Mouse (Mus musculus): Measurements from ENCODE around the gene Gm5150. TPM values are rescaled to one million over a fixed set of nuclear protein-coding genes. Genes with fewer than 3 reads are reported as not detected.
"Not testable (repeated sequence)": the region's sequence is repeated elsewhere in the genome, so short reads cannot be mapped to it uniquely, and the experiment has no call there.

Gm5150 gene
- polyA plus RNA-seq (2015; fragmentation: Nextera tagmentation; extraction: Ambion mirVana) = 1.9 and 2.0 TPM in 2 replicates

- Histone ChIP-seq H3K4me1 (ENCODE audit: insufficient read depth, low read depth, low read length) (no peaks in the 10 kb centered on the region), H3K9ac (replicated peaks; ENCODE audit: low read depth) (no peak within 1 kb of the TSS), H3K27ac (ENCODE audit: low read length) (no peak within 1 kb of the TSS), H3K9me3 (ENCODE audit: low read length) (no peaks in the 10 kb centered on the region), H3K4me3 (ENCODE audit: low read depth, low read length) (no peak within 1 kb of the TSS), H3K36me3 (ENCODE audit: insufficient read depth, low read length) (no peaks in the 10 kb centered on the region), H3K4me2 (replicated peaks; ENCODE audit: low read depth, low read length) (no peak within 1 kb of the TSS), H3K27me3 (replicated peaks; ENCODE audit: insufficient read depth, low read length) (no peaks in the 10 kb centered on the region)
- peak; percentile 35 for DNase-seq (ENCODE audit: low spot score)
- no peak for ATAC-seq
- TF ChIP-seq CTCF (IDR thresholded peaks at IDR 0.05) (no peak), EP300 (IDR thresholded peaks at IDR 0.05) (no peak)
- 83% methylated on average over 2 of the region's 2 CpGs for WGBS
These were observed at the start of gene Gm5150 for GRCm38 (mm10) chr3:16006215-16006614. TSS of gene Gm5150 (minus strand) at chr3:16006437.

GRCm38 (mm10) chr3:16051736-16052135, 45.5 kb upstream of the Gm5150 start:
- not testable (repeated sequence) for H3K9me3 ChIP-seq (ENCODE audit: low read length)

GRCm38 (mm10) chr3:16047288-16047687, 41.1 kb upstream of the Gm5150 start:
- TF ChIP-seq EP300 (IDR thresholded peaks at IDR 0.05) (no peak), CTCF (IDR thresholded peaks at IDR 0.05) (no peak)
- H3K27ac ChIP-seq (ENCODE audit: low read length) = no peak overlapping the region
- H3K27me3 ChIP-seq (replicated peaks; ENCODE audit: insufficient read depth, low read length) = no peaks in the 10 kb centered on the region
- no peak for ATAC-seq
- no peaks in the 10 kb centered on the region for H3K9me3 ChIP-seq (ENCODE audit: low read length)
- no peak overlapping the region for H3K9ac ChIP-seq (replicated peaks; ENCODE audit: low read depth)
- DNase-seq (ENCODE audit: low spot score) = no peak
- WGBS = 49% methylated on average over 4 of the region's 4 CpGs
- no peak overlapping the region for H3K4me3 ChIP-seq (ENCODE audit: low read depth, low read length)
- no peaks in the 10 kb centered on the region for H3K36me3 ChIP-seq (ENCODE audit: insufficient read depth, low read length)
- H3K4me1 ChIP-seq (ENCODE audit: insufficient read depth, low read depth, low read length) = no peaks in the 10 kb centered on the region
- H3K4me2 ChIP-seq (replicated peaks; ENCODE audit: low read depth, low read length) = no peak overlapping the region

More at GRCm38 (mm10) chr3:16051736-16052135, 45.5 kb upstream of the Gm5150 start:
- WGBS = 78% methylated on average over 20 of the region's 20 CpGs
- not testable (repeated sequence) for H3K27me3 ChIP-seq (replicated peaks; ENCODE audit: insufficient read depth, low read length); H3K4me1 ChIP-seq (ENCODE audit: insufficient read depth, low read depth, low read length); H3K36me3 ChIP-seq (ENCODE audit: insufficient read depth, low read length); DNase-seq (ENCODE audit: low spot score); H3K9ac ChIP-seq (replicated peaks; ENCODE audit: low read depth); ATAC-seq; H3K27ac ChIP-seq (ENCODE audit: low read length); H3K4me2 ChIP-seq (replicated peaks; ENCODE audit: low read depth, low read length); H3K4me3 ChIP-seq (ENCODE audit: low read depth, low read length)

- no peak for TF ChIP-seq EP300 (IDR thresholded peaks at IDR 0.05)
- TF ChIP-seq CTCF (IDR thresholded peaks at IDR 0.05) = peak; percentile 58
- no peak for DNase-seq (ENCODE audit: low spot score)
- ATAC-seq = no peak
- Histone ChIP-seq H3K27me3 (replicated peaks; ENCODE audit: insufficient read depth, low read length) (no peaks in the 10 kb centered on the region), H3K27ac (ENCODE audit: low read length) (no peak overlapping the region), H3K4me1 (ENCODE audit: insufficient read depth, low read depth, low read length) (no peaks in the 10 kb centered on the region), H3K36me3 (ENCODE audit: insufficient read depth, low read length) (no peaks in the 10 kb centered on the region), H3K9me3 (ENCODE audit: low read length) (no peaks in the 10 kb centered on the region), H3K9ac (replicated peaks; ENCODE audit: low read depth) (no peak overlapping the region), H3K4me2 (replicated peaks; ENCODE audit: low read depth, low read length) (no peak overlapping the region), H3K4me3 (ENCODE audit: low read depth, low read length) (no peak overlapping the region)
- WGBS = 7% methylated on average over 1 of the region's 1 CpGs
These were observed 37.1 kb upstream of the Gm5150 start for GRCm38 (mm10) chr3:16043315-16043714.

GRCm38 (mm10) chr3:16024988-16025387, 18.8 kb upstream of the Gm5150 start:
- peak; percentile 31 for DNase-seq (ENCODE audit: low spot score)
- not testable (repeated sequence) for H3K4me1 ChIP-seq (ENCODE audit: insufficient read depth, low read depth, low read length); H3K27ac ChIP-seq (ENCODE audit: low read length); H3K27me3 ChIP-seq (replicated peaks; ENCODE audit: insufficient read depth, low read length); H3K4me2 ChIP-seq (replicated peaks; ENCODE audit: low read depth, low read length); H3K9me3 ChIP-seq (ENCODE audit: low read length); ATAC-seq; H3K4me3 ChIP-seq (ENCODE audit: low read depth, low read length); H3K9ac ChIP-seq (replicated peaks; ENCODE audit: low read depth); H3K36me3 ChIP-seq (ENCODE audit: insufficient read depth, low read length)
- TF ChIP-seq CTCF (IDR thresholded peaks at IDR 0.05) = peak; percentile 49
- WGBS = 0% methylated on average over 4 of the region's 6 CpGs

GRCm38 (mm10) chr3:16022214-16022613, 16.0 kb upstream of the Gm5150 start:
- no peaks in the 10 kb centered on the region for H3K27me3 ChIP-seq (replicated peaks; ENCODE audit: insufficient read depth, low read length)
- H3K27ac ChIP-seq (ENCODE audit: low read length) = no peak overlapping the region
- WGBS = 38% methylated on average over 1 of the region's 1 CpGs
- no peak overlapping the region for H3K9ac ChIP-seq (replicated peaks; ENCODE audit: low read depth)
- no peak for ATAC-seq
- H3K4me2 ChIP-seq (replicated peaks; ENCODE audit: low read depth, low read length) = no peak overlapping the region
- no peak for DNase-seq (ENCODE audit: low spot score)
- TF ChIP-seq CTCF (IDR thresholded peaks at IDR 0.05) (no peak), EP300 (IDR thresholded peaks at IDR 0.05) (no peak)
- H3K9me3 ChIP-seq (ENCODE audit: low read length) = no peaks in the 10 kb centered on the region
- H3K4me1 ChIP-seq (ENCODE audit: insufficient read depth, low read depth, low read length) = no peaks in the 10 kb centered on the region
- H3K4me3 ChIP-seq (ENCODE audit: low read depth, low read length) = no peak overlapping the region
- H3K36me3 ChIP-seq (ENCODE audit: insufficient read depth, low read length) = no peaks in the 10 kb centered on the region

GRCm38 (mm10) chr3:16014456-16014855, 8.2 kb upstream of the Gm5150 start:
- H3K27ac ChIP-seq (ENCODE audit: low read length); H3K4me1 ChIP-seq (ENCODE audit: insufficient read depth, low read depth, low read length); H3K4me3 ChIP-seq (ENCODE audit: low read depth, low read length); H3K36me3 ChIP-seq (ENCODE audit: insufficient read depth, low read length); H3K27me3 ChIP-seq (replicated peaks; ENCODE audit: insufficient read depth, low read length); H3K4me2 ChIP-seq (replicated peaks; ENCODE audit: low read depth, low read length); ATAC-seq; H3K9ac ChIP-seq (replicated peaks; ENCODE audit: low read depth); H3K9me3 ChIP-seq (ENCODE audit: low read length); DNase-seq (ENCODE audit: low spot score): not testable (repeated sequence)
- WGBS = 63% methylated on average over 2 of the region's 2 CpGs
